Mouse (Mus musculus): Measurements from ENCODE around the gene Tnfaip1. TPM values are rescaled to one million over a fixed set of nuclear protein-coding genes. Genes with fewer than 3 reads are reported as not detected.

Gene Tnfaip1
- 12.4 TPM for total RNA-seq (2023)

DNA sequence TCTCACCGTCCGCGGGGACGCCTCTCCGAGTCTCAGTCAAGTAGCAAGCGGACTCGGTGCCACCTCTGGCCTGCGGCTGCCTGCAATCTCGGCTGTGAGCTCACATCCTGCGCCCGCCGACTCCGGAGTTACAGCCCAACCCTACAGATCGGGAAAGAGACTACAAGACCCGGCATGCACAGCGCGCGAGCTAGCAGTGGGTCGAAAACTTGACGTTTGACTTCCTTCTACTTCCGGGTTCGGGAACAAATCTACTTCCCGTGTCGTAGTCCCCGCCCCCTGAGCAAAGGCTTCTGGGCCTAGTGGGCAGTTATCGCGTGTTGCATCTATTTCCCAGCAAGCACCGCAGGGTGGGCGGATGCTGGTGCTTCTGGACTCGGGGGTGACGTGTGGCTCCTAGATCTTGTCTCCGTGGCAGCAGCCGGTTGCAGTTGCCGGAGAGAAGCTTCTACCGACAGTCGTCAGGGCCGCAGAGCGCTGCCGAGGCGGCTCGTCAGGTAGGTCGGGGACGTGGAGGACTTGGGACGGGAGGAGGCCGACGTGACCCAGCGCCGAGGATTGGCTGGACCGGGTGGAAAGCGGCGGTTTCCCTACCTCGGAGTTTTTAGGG is at the start of gene Tnfaip1, which contains the start of gene Ift20:
TSS of gene Tnfaip1 (minus strand) at position 253 of the 610 bp plus-strand sequence.
TSS of gene Ift20 (plus strand) at position 282 of the 610 bp plus-strand sequence.

GRCm38 (mm10) chr11:78550168-78551058 is 14.3 kb upstream of the Tnfaip1 start, which contains the start of gene Tmem97:
Tmem97 (minus strand) TSS chr11:78550777.

DNA sequence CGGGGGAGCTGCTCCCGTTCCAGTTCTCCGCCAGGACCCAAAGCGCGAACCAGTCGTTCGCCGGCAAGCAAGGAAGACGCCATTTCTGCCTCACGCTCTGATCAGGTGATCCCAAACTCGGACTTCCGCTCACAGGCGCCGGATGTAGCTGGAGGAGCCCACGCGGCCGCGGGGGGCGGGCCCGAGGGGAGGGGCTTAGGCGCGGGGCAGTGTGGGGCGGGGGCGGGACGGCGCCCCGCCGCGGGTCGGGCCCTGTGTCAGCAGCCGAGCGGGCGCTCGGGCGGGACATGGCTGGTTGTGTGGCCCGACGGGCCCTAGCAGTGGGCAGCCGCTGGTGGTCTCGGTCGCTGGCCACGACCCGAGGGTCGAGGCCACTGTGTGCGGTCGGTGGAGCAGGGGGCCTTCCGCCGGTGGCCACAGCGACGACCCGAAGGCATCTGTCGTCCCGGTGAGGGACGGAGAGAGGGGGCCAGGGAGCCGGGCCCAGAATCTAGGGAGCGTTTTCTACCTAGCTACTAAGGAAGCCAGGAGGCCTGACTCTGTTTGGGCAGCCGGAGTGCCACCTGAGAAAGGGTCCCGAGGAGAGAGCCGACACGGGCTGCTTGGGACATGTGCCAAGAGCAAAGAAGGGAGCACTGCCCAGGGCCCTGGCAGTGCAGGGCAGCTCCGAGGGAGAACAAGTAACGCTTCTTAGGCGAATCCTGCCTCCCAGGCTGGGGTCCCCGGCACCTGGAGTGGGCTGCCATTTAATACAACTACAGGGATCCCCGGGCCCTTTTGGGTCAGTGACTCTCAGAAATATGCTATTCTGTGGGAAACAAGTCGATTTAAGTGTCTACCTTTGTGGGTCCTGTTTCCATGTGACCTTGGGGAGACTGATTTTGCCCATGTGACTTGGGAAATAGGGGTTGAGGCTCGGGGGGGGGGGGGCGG is 23.8 kb downstream of the Tnfaip1 start, which contains the start of the genes Tmem199 and Poldip2:
TSS of gene Tmem199 (minus strand) at position 148 of the 933 bp plus-strand sequence.
TSS of gene Poldip2 (plus strand) at position 169 of the 933 bp plus-strand sequence.

GRCm38 (mm10) chr11:78502909-78503650 is 33.1 kb downstream of the Tnfaip1 start, which contains the start of gene Sebox:
Sebox (plus strand) TSS chr11:78503447.

DNA sequence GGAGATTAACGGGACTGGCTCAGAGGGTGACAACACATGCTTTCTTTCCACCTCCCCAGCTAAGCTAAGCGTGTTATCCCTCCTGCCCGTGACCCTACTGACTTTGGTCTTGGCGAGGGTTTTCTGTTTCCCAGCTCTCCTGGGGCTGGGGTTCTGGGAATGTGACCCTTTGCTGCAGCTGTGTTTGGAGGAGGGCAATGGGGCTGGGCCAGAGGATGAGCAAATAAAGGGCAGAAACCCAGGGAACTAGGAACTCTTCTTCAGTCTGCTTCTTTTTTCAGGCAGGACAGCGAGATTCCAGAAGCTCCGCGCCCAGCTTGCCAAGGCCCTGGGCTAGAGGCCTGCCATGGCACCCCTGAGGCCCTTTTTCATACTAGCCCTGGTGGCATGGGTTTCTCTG is 37.1 kb downstream of the Tnfaip1 start, which contains the start of gene Vtn:
TSS of gene Vtn (plus strand) at position 88 of the 400 bp plus-strand sequence.

DNA sequence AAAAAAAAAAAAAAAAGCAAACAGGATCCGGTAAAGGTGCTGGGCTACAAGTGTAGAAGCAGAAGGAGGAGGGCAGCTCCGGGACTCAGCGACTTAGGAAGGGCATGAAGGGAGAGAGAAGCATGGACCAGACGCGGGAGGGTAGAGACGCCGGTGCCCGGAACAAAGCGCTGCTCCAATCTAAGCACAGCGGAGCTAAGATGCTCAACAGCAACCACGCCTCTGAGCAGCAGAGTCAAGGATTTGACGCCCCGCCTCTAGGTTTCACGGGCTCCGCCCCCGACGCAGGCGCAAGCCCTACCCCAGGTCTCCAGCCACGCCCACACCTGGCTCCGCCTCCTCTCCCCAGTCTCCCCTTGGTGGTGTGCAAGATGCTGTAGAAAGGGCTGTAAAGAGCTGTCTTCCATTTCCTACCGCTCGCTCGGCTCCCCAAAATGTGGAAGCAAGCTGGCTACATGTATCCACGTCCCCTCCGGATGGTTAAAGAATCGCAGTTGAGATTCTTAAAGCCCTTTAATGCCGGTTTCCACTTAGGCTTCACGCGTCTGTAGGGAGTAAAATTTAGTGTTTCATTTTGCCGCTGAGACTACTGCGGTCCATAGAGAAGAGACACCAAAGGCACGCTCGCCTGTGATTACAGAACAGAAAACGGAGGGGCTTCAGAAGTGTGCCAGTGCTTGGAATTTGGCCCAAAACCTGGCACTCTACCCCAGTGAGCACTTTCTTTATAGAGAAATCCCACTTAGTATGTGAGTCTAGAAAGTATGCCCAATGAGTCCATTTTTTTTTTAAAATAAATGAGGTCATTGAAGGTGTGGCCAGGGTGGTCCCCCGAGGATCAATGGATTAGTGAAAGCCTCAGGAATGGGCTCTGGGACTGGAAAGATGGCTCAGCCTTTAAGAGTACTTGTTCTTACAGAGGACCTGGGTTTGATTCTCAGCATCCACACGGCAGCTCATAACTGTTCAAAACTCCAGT is 38.3 kb downstream of the Tnfaip1 start, which contains the start of gene Sarm1:
TSS of gene Sarm1 (minus strand) at position 211 of the 979 bp plus-strand sequence.

Other genes starting within 250 kb of the Tnfaip1 start
- gene BC030499, start 245.5 kb downstream of the Tnfaip1 start, total RNA-seq (2023): 3.3 TPM
- gene Spag5, start 234.8 kb downstream of the Tnfaip1 start, total RNA-seq (2023): 5.6 TPM
- 25.8 TPM for gene Aldoc, start 213.4 kb downstream of the Tnfaip1 start, total RNA-seq (2023)
- gene Pigs, start 207.9 kb downstream of the Tnfaip1 start, total RNA-seq (2023): 44.6 TPM
- gene Unc119, start 192.8 kb downstream of the Tnfaip1 start, total RNA-seq (2023): 10.9 TPM
- not detected for gene Foxn1, start 149.8 kb downstream of the Tnfaip1 start, total RNA-seq (2023)
- not detected for gene Slc13a2, start 114.1 kb downstream of the Tnfaip1 start, total RNA-seq (2023)
- 1.0 TPM for gene Slc46a1, start 70.6 kb downstream of the Tnfaip1 start, total RNA-seq (2023)
- 2.6 TPM for gene Sarm1, start 38.6 kb downstream of the Tnfaip1 start, total RNA-seq (2023)
- gene Vtn, start 37.2 kb downstream of the Tnfaip1 start, total RNA-seq (2023): not detected
- not detected for gene Sebox, start 32.9 kb downstream of the Tnfaip1 start, total RNA-seq (2023)
- gene Tmem199, start 24.2 kb downstream of the Tnfaip1 start, total RNA-seq (2023): 22.2 TPM
- 31.3 TPM for gene Poldip2, start 24.1 kb downstream of the Tnfaip1 start, total RNA-seq (2023)
- gene Ift20, start within 50 bp of the Tnfaip1 start, total RNA-seq (2023): 30.7 TPM
- 9.2 TPM for gene Tmem97, start 14.4 kb upstream of the Tnfaip1 start, total RNA-seq (2023)
- gene Nlk, start 161.0 kb upstream of the Tnfaip1 start, total RNA-seq (2023): 75.9 TPM
- gene Ccnq, start 215.4 kb upstream of the Tnfaip1 start, total RNA-seq (2023): 27.5 TPM